Mouse (Mus musculus) stomach, embryonic 14.5 days (tissue): ENCODE measurements around the gene Mdfic. TPM values are rescaled to one million over a fixed set of nuclear protein-coding genes. Genes with fewer than 3 reads are reported as not detected.

Source experiments
- ATAC-seq: fragments of 200-750 bp; cut with Nextera tagmentation; 2 replicates; pipeline ENCODE4 v1.8.0; 2017; ENCODE audit warnings: low read depth, moderate TSS enrichment; ENCODE audit not compliant: insufficient number of reproducible peaks, insufficient read depth, low FRiP score
- H3K27ac ChIP-seq: fragments of 300-500 bp; sonication (generic); 2 replicates; pipeline ENCODE4 v1.5.1; 2014; ENCODE audit warnings: mild to moderate bottlenecking, low read length, moderate library complexity, mixed read lengths
- H3K27me3 ChIP-seq: fragments of 300-500 bp; sonication (generic); 2 replicates; pipeline ENCODE4 v1.6.1; 2014; ENCODE audit warnings: low read length, control low read depth, mixed read lengths; ENCODE audit not compliant: control insufficient read depth, insufficient read depth
- H3K36me3 ChIP-seq: fragments of 300-500 bp; sonication (generic); 2 replicates; pipeline ENCODE4 v1.6.1; 2014; ENCODE audit warnings: mild to moderate bottlenecking, control low read depth, low read length, moderate library complexity, mixed read lengths; ENCODE audit not compliant: control insufficient read depth, insufficient read depth
- H3K4me1 ChIP-seq: fragments of 300-500 bp; sonication (generic); 2 replicates; pipeline ENCODE4 v1.6.1; 2014; ENCODE audit warnings: low read length, control low read depth, mixed read lengths; ENCODE audit not compliant: control insufficient read depth, insufficient read depth
- H3K4me2 ChIP-seq: fragments of 300-500 bp; sonication (generic); replicated peaks from 2 replicates; pipeline ENCODE4 v1.6.1; 2014; ENCODE audit warnings: low read depth, low read length, control low read depth
- H3K4me3 ChIP-seq: fragments of 300-500 bp; sonication (generic); 2 replicates; pipeline ENCODE4 v1.5.1; 2014; ENCODE audit warnings: low read depth, low read length, control low read depth
- H3K9ac ChIP-seq: fragments of 300-500 bp; sonication (generic); replicated peaks from 2 replicates; pipeline ENCODE4 v1.6.1; 2014; ENCODE audit warnings: low read depth, mild to moderate bottlenecking, control low read depth, low read length, moderate library complexity, mixed read lengths
- H3K9me3 ChIP-seq: fragments of 300-500 bp; sonication (generic); 2 replicates; pipeline ENCODE4 v1.6.1; 2016; ENCODE audit warnings: low read depth, low read length, control low read depth; ENCODE audit not compliant: control insufficient read depth
- WGBS: fragments of 180-500 bp; shearing (Covaris S2); extraction: QIAGEN DNeasy Blood & Tissue Kit; methylation state at CpG from one replicate; pipeline ENCODE4 v1.1.7; 2014; 5-methylcytosine and 5-hydroxymethylcytosine counted together
- polyA plus RNA-seq: library from polyadenylated mRNA; unstranded; fragments of >200 nt; fragmentation: Nextera tagmentation; extraction: Ambion mirVana; gene quantifications from 2 replicates; pipeline ENCODE4 v1.2.1, GENCODE M21; 2014

Mdfic gene
- polyA plus RNA-seq, 1 experiment from 2014 or later = 15.6 TPM

- Histone ChIP-seq H3K4me2 (no peak overlapping the region), H3K27me3 (no peaks in the 10 kb centered on the region), H3K4me1 (peaks cover 11% of the 10 kb centered on the region; the same call in 1 of the 2 replicates), H3K9ac (no peak overlapping the region), H3K4me3 (no peak overlapping the region), H3K27ac (no peak overlapping the region), H3K36me3 (no peaks in the 10 kb centered on the region), H3K9me3 (no peaks in the 10 kb centered on the region)
- 72% methylated on average over 4 of the region's 4 CpGs for WGBS
- ATAC-seq = no peak
Measured at GRCm38 (mm10) chr6:15730666-15731065, 10.2 kb downstream of the Mdfic start.

GRCm38 (mm10) chr6:15731452-15731851 lies 11.0 kb downstream of the Mdfic start:
- H3K27ac ChIP-seq = no peak overlapping the region
- no peak overlapping the region for H3K9ac ChIP-seq
- peaks cover 11% of the 10 kb centered on the region; the same call in 1 of the 2 replicates for H3K4me1 ChIP-seq
- H3K27me3 ChIP-seq = no peaks in the 10 kb centered on the region
- no peaks in the 10 kb centered on the region for H3K9me3 ChIP-seq
- WGBS = 62% methylated on average over 7 of the region's 7 CpGs
- ATAC-seq = no peak
- H3K4me2 ChIP-seq = no peak overlapping the region
- no peaks in the 10 kb centered on the region for H3K36me3 ChIP-seq
- H3K4me3 ChIP-seq = no peak overlapping the region

- peaks cover 3% of the 10 kb centered on the region; the same call in 1 of the 2 replicates for H3K36me3 ChIP-seq
- WGBS = 47% methylated on average over 8 of the region's 8 CpGs
- no peaks in the 10 kb centered on the region for H3K4me1 ChIP-seq
- H3K9me3 ChIP-seq = no peaks in the 10 kb centered on the region
- ATAC-seq = no peak
- H3K4me3 ChIP-seq = no peak overlapping the region
- H3K27ac ChIP-seq = no peak overlapping the region
- H3K4me2 ChIP-seq = no peak overlapping the region
- H3K9ac ChIP-seq = no peak overlapping the region
- no peaks in the 10 kb centered on the region for H3K27me3 ChIP-seq
Measured at GRCm38 (mm10) chr6:15737312-15737911, 17.0 kb downstream of the Mdfic start.

GRCm38 (mm10) chr6:15738331-15738943 lies 18.0 kb downstream of the Mdfic start:
- H3K27me3 ChIP-seq = no peaks in the 10 kb centered on the region
- H3K4me2 ChIP-seq = no peak overlapping the region
- peaks cover 4% of the 10 kb centered on the region for H3K4me1 ChIP-seq
- WGBS = 26% methylated on average over 5 of the region's 5 CpGs
- H3K36me3 ChIP-seq = peaks cover 8% of the 10 kb centered on the region; the same call in 1 of the 2 replicates
- H3K27ac ChIP-seq = 0 out of 2 replicates have a peak overlapping the region, but pooled peaks have one; percentile 11
- H3K9me3 ChIP-seq = no peaks in the 10 kb centered on the region
- peak; percentile 74; the same call in 1 of the 2 replicates for ATAC-seq
- H3K4me3 ChIP-seq = no peak overlapping the region
- H3K9ac ChIP-seq = no peak overlapping the region

GRCm38 (mm10) chr6:15739132-15739531 lies 18.7 kb downstream of the Mdfic start:
- no peak overlapping the region for H3K4me3 ChIP-seq
- no peak overlapping the region for H3K4me2 ChIP-seq
- no peak overlapping the region for H3K27ac ChIP-seq
- no peaks in the 10 kb centered on the region for H3K9me3 ChIP-seq
- H3K9ac ChIP-seq = no peak overlapping the region
- peaks cover 8% of the 10 kb centered on the region; the same call in 1 of the 2 replicates for H3K36me3 ChIP-seq
- H3K4me1 ChIP-seq = peaks cover 9% of the 10 kb centered on the region
- no peaks in the 10 kb centered on the region for H3K27me3 ChIP-seq
- no peak for ATAC-seq
- 78% methylated on average over 3 of the region's 3 CpGs for WGBS

GRCm38 (mm10) chr6:15742591-15743149 lies 22.2 kb downstream of the Mdfic start:
- H3K9ac ChIP-seq = no peak overlapping the region
- H3K27me3 ChIP-seq = no peaks in the 10 kb centered on the region
- no peak overlapping the region for H3K4me3 ChIP-seq
- H3K4me1 ChIP-seq = peaks cover 9% of the 10 kb centered on the region
- no peak for ATAC-seq
- no peak overlapping the region for H3K4me2 ChIP-seq
- peaks cover 8% of the 10 kb centered on the region; the same call in 1 of the 2 replicates for H3K36me3 ChIP-seq
- no peaks in the 10 kb centered on the region for H3K9me3 ChIP-seq
- peak overlapping the region; percentile 33; the same call in 1 of the 2 replicates for H3K27ac ChIP-seq
- 79% methylated on average over 6 of the region's 6 CpGs for WGBS

- no peak overlapping the region for H3K9ac ChIP-seq
- peaks cover 8% of the 10 kb centered on the region; the same call in 1 of the 2 replicates for H3K36me3 ChIP-seq
- no peak overlapping the region for H3K4me3 ChIP-seq
- H3K4me2 ChIP-seq = no peak overlapping the region
- H3K27me3 ChIP-seq = no peaks in the 10 kb centered on the region
- peaks cover 9% of the 10 kb centered on the region for H3K4me1 ChIP-seq
- H3K9me3 ChIP-seq = no peaks in the 10 kb centered on the region
- no peak for ATAC-seq
- 47% methylated on average over 8 of the region's 8 CpGs for WGBS
- H3K27ac ChIP-seq = peak overlapping the region; percentile 62
Measured at GRCm38 (mm10) chr6:15743291-15743792, 22.9 kb downstream of the Mdfic start.

- no peaks in the 10 kb centered on the region for H3K27me3 ChIP-seq
- peaks cover 9% of the 10 kb centered on the region for H3K4me1 ChIP-seq
- 51% methylated on average over 6 of the region's 6 CpGs for WGBS
- no peak overlapping the region for H3K4me2 ChIP-seq
- no peak overlapping the region for H3K4me3 ChIP-seq
- H3K9me3 ChIP-seq = no peaks in the 10 kb centered on the region
- H3K36me3 ChIP-seq = peaks cover 8% of the 10 kb centered on the region; the same call in 1 of the 2 replicates
- H3K9ac ChIP-seq = no peak overlapping the region
- ATAC-seq = no peak
- peak overlapping the region; percentile 62 for H3K27ac ChIP-seq
Measured at GRCm38 (mm10) chr6:15743793-15744192, 23.3 kb downstream of the Mdfic start.
